Mouse (Mus musculus): ENCODE measurements around the gene Zbtb5. TPM values are rescaled to one million over a fixed set of nuclear protein-coding genes. Genes with fewer than 3 reads are reported as not detected.
"Not testable (repeated sequence)": the region's sequence is repeated elsewhere in the genome, so short reads cannot be mapped to it uniquely, and the experiment has no call there.

Gene Zbtb5
- 21.3 and 22.9 TPM in 2 replicates for polyA plus RNA-seq (2015; fragmentation: Nextera tagmentation; extraction: Ambion mirVana)

- Histone ChIP-seq H3K27me3 (no peaks in the 10 kb centered on the region), H3K4me1 (peaks cover 20% of the 10 kb centered on the region), H3K4me2 (replicated peaks) (peak within 1 kb of the TSS; percentile 53), H3K4me3 (replicated peaks) (peak within 1 kb of the TSS; percentile 84), H3K36me3 (no peaks in the 10 kb centered on the region), H3K27ac (replicated peaks) (peak within 1 kb of the TSS; percentile 95), H3K9ac (peak within 1 kb of the TSS; percentile 63), H3K9me3 (replicated peaks) (no peaks in the 10 kb centered on the region)
- WGBS, result under 1% methylated on average over 60 of the region's 63 CpGs
- peak; percentile 99 for ATAC-seq (ENCODE audit: insufficient number of reproducible peaks, low FRiP score, low TSS enrichment, low read depth)
Measured at GRCm38 (mm10) chr4:45012105-45012975, at the start of gene Zbtb5. Gene Zbtb5, minus strand, starts transcription at chr4:45012412.

GRCm38 (mm10) chr4:45055451-45055850 lies 43.2 kb upstream of the Zbtb5 start:
- Histone ChIP-seq H3K9me3 (replicated peaks) (no peaks in the 10 kb centered on the region), H3K9ac (no peak overlapping the region), H3K4me1 (no peaks in the 10 kb centered on the region), H3K27me3 (no peaks in the 10 kb centered on the region), H3K36me3 (peaks cover 54% of the 10 kb centered on the region), H3K4me2 (replicated peaks) (no peak overlapping the region), H3K27ac (replicated peaks) (no peak overlapping the region), H3K4me3 (replicated peaks) (no peak overlapping the region)
- 87% methylated on average over 8 of the region's 8 CpGs for WGBS
- ATAC-seq (ENCODE audit: insufficient number of reproducible peaks, low FRiP score, low TSS enrichment, low read depth), result no peak

- Histone ChIP-seq H3K4me1 (no peaks in the 10 kb centered on the region), H3K4me3 (replicated peaks) (no peak overlapping the region), H3K27me3 (no peaks in the 10 kb centered on the region), H3K9ac (no peak overlapping the region), H3K4me2 (replicated peaks) (no peak overlapping the region), H3K9me3 (replicated peaks) (no peaks in the 10 kb centered on the region), H3K36me3 (peaks cover 49% of the 10 kb centered on the region), H3K27ac (replicated peaks) (no peak overlapping the region)
- ATAC-seq (ENCODE audit: insufficient number of reproducible peaks, low FRiP score, low TSS enrichment, low read depth), result no peak
- 45% methylated on average over 3 of the region's 3 CpGs for WGBS
Measured at GRCm38 (mm10) chr4:45054862-45055261, 42.6 kb upstream of the Zbtb5 start.

- H3K4me2 ChIP-seq (replicated peaks), result no peak overlapping the region
- no peak overlapping the region for H3K27ac ChIP-seq (replicated peaks)
- ATAC-seq (ENCODE audit: insufficient number of reproducible peaks, low FRiP score, low TSS enrichment, low read depth), result no peak
- H3K9me3 ChIP-seq (replicated peaks), result no peaks in the 10 kb centered on the region
- WGBS, result 71% methylated on average over 9 of the region's 9 CpGs
- H3K9ac ChIP-seq, result no peak overlapping the region
- no peaks in the 10 kb centered on the region for H3K27me3 ChIP-seq
- no peaks in the 10 kb centered on the region for H3K4me1 ChIP-seq
- no peak overlapping the region for H3K4me3 ChIP-seq (replicated peaks)
- peaks cover 65% of the 10 kb centered on the region for H3K36me3 ChIP-seq
Measured at GRCm38 (mm10) chr4:45047956-45048355, 35.7 kb upstream of the Zbtb5 start.

GRCm38 (mm10) chr4:45047286-45047887 lies 35.2 kb upstream of the Zbtb5 start:
- ATAC-seq (ENCODE audit: insufficient number of reproducible peaks, low FRiP score, low TSS enrichment, low read depth), result no peak
- H3K4me3 ChIP-seq (replicated peaks), result no peak overlapping the region
- WGBS, result 86% methylated on average over 9 of the region's 9 CpGs
- H3K4me1 ChIP-seq, result no peaks in the 10 kb centered on the region
- H3K9ac ChIP-seq, result no peak overlapping the region
- H3K27me3 ChIP-seq, result no peaks in the 10 kb centered on the region
- H3K4me2 ChIP-seq (replicated peaks), result no peak overlapping the region
- no peaks in the 10 kb centered on the region for H3K9me3 ChIP-seq (replicated peaks)
- no peak overlapping the region for H3K27ac ChIP-seq (replicated peaks)
- peaks cover 66% of the 10 kb centered on the region for H3K36me3 ChIP-seq

- H3K27ac ChIP-seq (replicated peaks), result no peak overlapping the region
- H3K9ac ChIP-seq, result no peak overlapping the region
- no peak overlapping the region for H3K4me2 ChIP-seq (replicated peaks)
- H3K9me3 ChIP-seq (replicated peaks), result no peaks in the 10 kb centered on the region
- peaks cover 70% of the 10 kb centered on the region for H3K36me3 ChIP-seq
- H3K4me1 ChIP-seq, result no peaks in the 10 kb centered on the region
- WGBS, result 90% methylated on average over 5 of the region's 5 CpGs
- H3K27me3 ChIP-seq, result no peaks in the 10 kb centered on the region
- no peak for ATAC-seq (ENCODE audit: insufficient number of reproducible peaks, low FRiP score, low TSS enrichment, low read depth)
- no peak overlapping the region for H3K4me3 ChIP-seq (replicated peaks)
Measured at GRCm38 (mm10) chr4:45046679-45047078, 34.5 kb upstream of the Zbtb5 start.

- no peaks in the 10 kb centered on the region for H3K9me3 ChIP-seq (replicated peaks)
- H3K27me3 ChIP-seq, result no peaks in the 10 kb centered on the region
- no peak overlapping the region for H3K9ac ChIP-seq
- no peak for ATAC-seq (ENCODE audit: insufficient number of reproducible peaks, low FRiP score, low TSS enrichment, low read depth)
- peaks cover 70% of the 10 kb centered on the region for H3K36me3 ChIP-seq
- H3K4me1 ChIP-seq, result no peaks in the 10 kb centered on the region
- H3K4me2 ChIP-seq (replicated peaks), result no peak overlapping the region
- H3K27ac ChIP-seq (replicated peaks), result no peak overlapping the region
- H3K4me3 ChIP-seq (replicated peaks), result no peak overlapping the region
- WGBS, result 86% methylated on average over 7 of the region's 7 CpGs
Measured at GRCm38 (mm10) chr4:45040795-45041194, 28.6 kb upstream of the Zbtb5 start.

GRCm38 (mm10) chr4:45039546-45039945 lies 27.3 kb upstream of the Zbtb5 start:
- not testable (repeated sequence) for H3K4me1 ChIP-seq; ATAC-seq (ENCODE audit: insufficient number of reproducible peaks, low FRiP score, low TSS enrichment, low read depth); H3K4me3 ChIP-seq (replicated peaks); H3K9ac ChIP-seq; H3K4me2 ChIP-seq (replicated peaks); H3K27me3 ChIP-seq; H3K27ac ChIP-seq (replicated peaks); H3K9me3 ChIP-seq (replicated peaks)
- WGBS, result 91% methylated on average over 7 of the region's 7 CpGs
- H3K36me3 ChIP-seq, result peaks cover 68% of the 10 kb centered on the region

GRCm38 (mm10) chr4:45038879-45039278 lies 26.7 kb upstream of the Zbtb5 start:
- not testable (repeated sequence) for H3K4me3 ChIP-seq (replicated peaks); H3K4me2 ChIP-seq (replicated peaks); H3K4me1 ChIP-seq; H3K9ac ChIP-seq; ATAC-seq (ENCODE audit: insufficient number of reproducible peaks, low FRiP score, low TSS enrichment, low read depth); H3K27me3 ChIP-seq; H3K9me3 ChIP-seq (replicated peaks); H3K27ac ChIP-seq (replicated peaks)
- peaks cover 68% of the 10 kb centered on the region for H3K36me3 ChIP-seq
- WGBS, result 65% methylated on average over 8 of the region's 8 CpGs

GRCm38 (mm10) chr4:45037455-45038410 lies 25.5 kb upstream of the Zbtb5 start:
- Histone ChIP-seq H3K27me3 (no peaks in the 10 kb centered on the region), H3K4me3 (replicated peaks) (no peak overlapping the region), H3K9ac (no peak overlapping the region), H3K27ac (replicated peaks) (no peak overlapping the region), H3K36me3 (peaks cover 68% of the 10 kb centered on the region), H3K9me3 (replicated peaks) (no peaks in the 10 kb centered on the region), H3K4me1 (no peaks in the 10 kb centered on the region), H3K4me2 (replicated peaks) (no peak overlapping the region)
- no peak for ATAC-seq (ENCODE audit: insufficient number of reproducible peaks, low FRiP score, low TSS enrichment, low read depth)
- 90% methylated on average over 13 of the region's 13 CpGs for WGBS

- Histone ChIP-seq H3K4me2 (replicated peaks) (no peak overlapping the region), H3K9me3 (replicated peaks) (no peaks in the 10 kb centered on the region), H3K27me3 (no peaks in the 10 kb centered on the region), H3K9ac (no peak overlapping the region), H3K27ac (replicated peaks) (no peak overlapping the region), H3K4me3 (replicated peaks) (no peak overlapping the region), H3K4me1 (no peaks in the 10 kb centered on the region), H3K36me3 (peaks cover 74% of the 10 kb centered on the region)
- WGBS, result 76% methylated on average over 5 of the region's 5 CpGs
- ATAC-seq (ENCODE audit: insufficient number of reproducible peaks, low FRiP score, low TSS enrichment, low read depth), result no peak
Measured at GRCm38 (mm10) chr4:45036571-45036970, 24.4 kb upstream of the Zbtb5 start.
